Mouse (Mus musculus) liver, embryonic 12.5 days (tissue): ENCODE data around the gene Usp36. TPM values are rescaled to one million over a fixed set of nuclear protein-coding genes. Genes with fewer than 3 reads are reported as not detected.

Experiments used
- ATAC-seq: fragments of 200-750 bp; cut with Nextera tagmentation; 2 replicates; pipeline ENCODE4 v1.8.0; 2017; ENCODE audit warnings: moderate number of reproducible peaks, mild to moderate bottlenecking, moderate library complexity
- H3K27ac ChIP-seq: fragments of 300-500 bp; sonication (generic); 2 replicates; pipeline ENCODE4 v1.5.1; 2016; ENCODE audit warnings: mild to moderate bottlenecking
- H3K27me3 ChIP-seq: fragments of 300-500 bp; sonication (generic); replicated peaks from 2 replicates; pipeline ENCODE4 v1.6.1; 2016; ENCODE audit warnings: mild to moderate bottlenecking, moderate library complexity
- H3K36me3 ChIP-seq: fragments of 300-500 bp; sonication (generic); 2 replicates; pipeline ENCODE4 v1.6.1; 2016; ENCODE audit warnings: mild to moderate bottlenecking, moderate library complexity
- H3K4me1 ChIP-seq: fragments of 300-500 bp; sonication (generic); 2 replicates; pipeline ENCODE4 v1.6.1; 2016
- H3K4me2 ChIP-seq: fragments of 300-500 bp; sonication (generic); 2 replicates; pipeline ENCODE4 v1.6.1; 2016; ENCODE audit warnings: mild to moderate bottlenecking, moderate library complexity
- H3K4me3 ChIP-seq: fragments of 300-500 bp; sonication (generic); 2 replicates; pipeline ENCODE4 v1.5.1; 2016; ENCODE audit warnings: mild to moderate bottlenecking, moderate library complexity
- H3K9ac ChIP-seq: fragments of 300-500 bp; sonication (generic); 2 replicates; pipeline ENCODE4 v1.6.1; 2016; ENCODE audit warnings: mild to moderate bottlenecking, moderate library complexity
- H3K9me3 ChIP-seq: fragments of 300-500 bp; sonication (generic); replicated peaks from 2 replicates; pipeline ENCODE4 v1.6.1; 2016; ENCODE audit warnings: mild to moderate bottlenecking, moderate library complexity
- WGBS: fragments of 180-500 bp; shearing (Covaris S2); methylation state at CpG from one replicate; pipeline ENCODE4 v1.1.7; 2016; ENCODE audit not compliant: insufficient replicate concordance; 5-methylcytosine and 5-hydroxymethylcytosine counted together
- polyA plus RNA-seq: library from polyadenylated mRNA; unstranded; fragments of >200 nt; fragmentation: Nextera tagmentation; extraction: Ambion mirVana; gene quantifications from 2 replicates; pipeline ENCODE4 v1.2.1, GENCODE M21; 2016

The Usp36 gene
- polyA plus RNA-seq = 12.5 and 14.3 TPM in 2 replicates

- peaks cover 24% of the 10 kb centered on the region for H3K4me1 ChIP-seq
- ATAC-seq = peak; percentile 99
- peak within 1 kb of the TSS; percentile 79 for H3K4me3 ChIP-seq
- no peaks in the 10 kb centered on the region for H3K9me3 ChIP-seq
- H3K36me3 ChIP-seq = peaks cover 27% of the 10 kb centered on the region
- 1% methylated on average over 68 of the region's 68 CpGs for WGBS
- H3K27ac ChIP-seq = peak within 1 kb of the TSS; percentile 75
- H3K27me3 ChIP-seq = peaks cover 17% of the 10 kb centered on the region
- H3K4me2 ChIP-seq = peak within 1 kb of the TSS; percentile 87
- peak within 1 kb of the TSS; percentile 78 for H3K9ac ChIP-seq
Observed at GRCm38 (mm10) chr11:118289999-118290889, at the start of gene Usp36. Usp36 (minus strand) TSS chr11:118290244.

GRCm38 (mm10) chr11:118337491-118338168, 47.6 kb upstream of the Usp36 start:
- 47% methylated on average over 8 of the region's 8 CpGs for WGBS
- Histone ChIP-seq H3K9ac (no peak overlapping the region), H3K27ac (no peak overlapping the region), H3K4me1 (no peaks in the 10 kb centered on the region), H3K4me3 (no peak overlapping the region), H3K36me3 (no peaks in the 10 kb centered on the region), H3K9me3 (no peaks in the 10 kb centered on the region), H3K4me2 (no peak overlapping the region), H3K27me3 (0 out of 2 replicates have a peak, but pooled peaks cover 9% of the 10 kb centered on the region)
- no peak for ATAC-seq

GRCm38 (mm10) chr11:118333431-118333830, 43.4 kb upstream of the Usp36 start:
- Histone ChIP-seq H3K4me1 (no peaks in the 10 kb centered on the region), H3K27ac (no peak overlapping the region), H3K36me3 (no peaks in the 10 kb centered on the region), H3K9ac (no peak overlapping the region), H3K9me3 (no peaks in the 10 kb centered on the region), H3K4me2 (no peak overlapping the region), H3K27me3 (0 out of 2 replicates have a peak, but pooled peaks cover 2% of the 10 kb centered on the region), H3K4me3 (no peak overlapping the region)
- 76% methylated on average over 17 of the region's 17 CpGs for WGBS
- no peak for ATAC-seq

- H3K27ac ChIP-seq = no peak overlapping the region
- no peak overlapping the region for H3K9ac ChIP-seq
- no peak overlapping the region for H3K4me2 ChIP-seq
- no peaks in the 10 kb centered on the region for H3K36me3 ChIP-seq
- H3K4me3 ChIP-seq = no peak overlapping the region
- no peaks in the 10 kb centered on the region for H3K27me3 ChIP-seq
- WGBS = 83% methylated on average over 11 of the region's 11 CpGs
- H3K4me1 ChIP-seq = 0 out of 2 replicates have a peak, but pooled peaks cover 2% of the 10 kb centered on the region
- no peak for ATAC-seq
- no peaks in the 10 kb centered on the region for H3K9me3 ChIP-seq
Observed at GRCm38 (mm10) chr11:118332376-118332775, 42.3 kb upstream of the Usp36 start.

GRCm38 (mm10) chr11:118330777-118331176, 40.7 kb upstream of the Usp36 start:
- H3K4me3 ChIP-seq = no peak overlapping the region
- WGBS = 82% methylated on average over 16 of the region's 16 CpGs
- no peak overlapping the region for H3K4me2 ChIP-seq
- no peak overlapping the region for H3K27ac ChIP-seq
- peaks cover 8% of the 10 kb centered on the region; the same call in 1 of the 2 replicates for H3K4me1 ChIP-seq
- H3K36me3 ChIP-seq = no peaks in the 10 kb centered on the region
- H3K27me3 ChIP-seq = no peaks in the 10 kb centered on the region
- no peaks in the 10 kb centered on the region for H3K9me3 ChIP-seq
- ATAC-seq = no peak
- no peak overlapping the region for H3K9ac ChIP-seq

GRCm38 (mm10) chr11:118330361-118330760, 40.3 kb upstream of the Usp36 start:
- WGBS = 79% methylated on average over 14 of the region's 14 CpGs
- H3K36me3 ChIP-seq = no peaks in the 10 kb centered on the region
- H3K27ac ChIP-seq = no peak overlapping the region
- H3K4me1 ChIP-seq = peaks cover 8% of the 10 kb centered on the region; the same call in 1 of the 2 replicates
- no peak overlapping the region for H3K4me2 ChIP-seq
- H3K9me3 ChIP-seq = no peaks in the 10 kb centered on the region
- no peak overlapping the region for H3K9ac ChIP-seq
- H3K4me3 ChIP-seq = no peak overlapping the region
- no peaks in the 10 kb centered on the region for H3K27me3 ChIP-seq
- no peak for ATAC-seq

GRCm38 (mm10) chr11:118328947-118329346, 38.9 kb upstream of the Usp36 start:
- no peak for ATAC-seq
- Histone ChIP-seq H3K4me2 (no peak overlapping the region), H3K9me3 (no peaks in the 10 kb centered on the region), H3K4me1 (peaks cover 12% of the 10 kb centered on the region; the same call in 1 of the 2 replicates), H3K36me3 (no peaks in the 10 kb centered on the region), H3K27ac (no peak overlapping the region), H3K27me3 (no peaks in the 10 kb centered on the region), H3K9ac (no peak overlapping the region), H3K4me3 (no peak overlapping the region)
- 74% methylated on average over 5 of the region's 5 CpGs for WGBS

- no peak for ATAC-seq
- Histone ChIP-seq H3K27me3 (no peaks in the 10 kb centered on the region), H3K9me3 (no peaks in the 10 kb centered on the region), H3K27ac (no peak overlapping the region), H3K9ac (no peak overlapping the region), H3K4me2 (no peak overlapping the region), H3K4me3 (no peak overlapping the region), H3K36me3 (no peaks in the 10 kb centered on the region), H3K4me1 (peaks cover 13% of the 10 kb centered on the region; the same call in 1 of the 2 replicates)
- WGBS = 76% methylated on average over 6 of the region's 6 CpGs
Observed at GRCm38 (mm10) chr11:118328511-118328910, 38.5 kb upstream of the Usp36 start.

GRCm38 (mm10) chr11:118326991-118327971, 37.2 kb upstream of the Usp36 start:
- H3K4me1 ChIP-seq = peaks cover 13% of the 10 kb centered on the region; the same call in 1 of the 2 replicates
- H3K4me3 ChIP-seq = no peak overlapping the region
- WGBS = 74% methylated on average over 24 of the region's 24 CpGs

GRCm38 (mm10) chr11:118326491-118326890, 36.4 kb upstream of the Usp36 start:
- Histone ChIP-seq H3K4me2 (no peak overlapping the region), H3K9ac (no peak overlapping the region), H3K27ac (no peak overlapping the region), H3K9me3 (no peaks in the 10 kb centered on the region), H3K27me3 (no peaks in the 10 kb centered on the region), H3K36me3 (no peaks in the 10 kb centered on the region), H3K4me3 (no peak overlapping the region), H3K4me1 (peaks cover 13% of the 10 kb centered on the region; the same call in 1 of the 2 replicates)
- 61% methylated on average over 4 of the region's 4 CpGs for WGBS
- ATAC-seq = no peak

More at GRCm38 (mm10) chr11:118326991-118327971, 37.2 kb upstream of the Usp36 start:
- Histone ChIP-seq H3K27ac (no peak overlapping the region), H3K36me3 (no peaks in the 10 kb centered on the region), H3K27me3 (no peaks in the 10 kb centered on the region), H3K9me3 (no peaks in the 10 kb centered on the region), H3K9ac (no peak overlapping the region), H3K4me2 (no peak overlapping the region)
- peak; percentile 30; the same call in 1 of the 2 replicates for ATAC-seq

- H3K9me3 ChIP-seq = no peaks in the 10 kb centered on the region
- no peak overlapping the region for H3K4me3 ChIP-seq
- H3K4me2 ChIP-seq = no peak overlapping the region
- no peaks in the 10 kb centered on the region for H3K27me3 ChIP-seq
- no peak overlapping the region for H3K27ac ChIP-seq
- H3K4me1 ChIP-seq = peaks cover 13% of the 10 kb centered on the region; the same call in 1 of the 2 replicates
- 33% methylated on average over 5 of the region's 5 CpGs for WGBS
- no peak for ATAC-seq
- H3K9ac ChIP-seq = no peak overlapping the region
- H3K36me3 ChIP-seq = no peaks in the 10 kb centered on the region
Observed at GRCm38 (mm10) chr11:118324541-118324940, 34.5 kb upstream of the Usp36 start.
